Mouse (Mus musculus) macrophage (primary cell): Measurements from ENCODE around the gene Arhgap30. TPM values are rescaled to one million over a fixed set of nuclear protein-coding genes. Genes with fewer than 3 reads are reported as not detected.
A peak's percentile ranks its signal among the peaks of the same experiment; 100 is the strongest.

Experiments
- H3K27ac ChIP-seq: fragments of 350-480 bp; formaldehyde crosslinking; 2 replicates; pipeline ENCODE4 v1.9.0; 2021
- H3K36me3 ChIP-seq: fragments of 350-480 bp; formaldehyde crosslinking; 2 replicates; pipeline ENCODE4 v1.9.0; 2021; ENCODE audit errors: inconsistent target
- H3K4me3 ChIP-seq: fragments of 350-480 bp; formaldehyde crosslinking; 2 replicates; pipeline ENCODE4 v1.9.0; 2021; ENCODE audit errors: inconsistent target
- H3K79me2 ChIP-seq: fragments of 350-480 bp; formaldehyde crosslinking; 2 replicates; pipeline ENCODE4 v1.9.0; 2021; ENCODE audit errors: inconsistent target
- WGBS: methylation state at CpG from one replicate; pipeline ENCODE4 v1.1.7; 2026; ENCODE audit warnings: inconsistent platforms; ENCODE audit not compliant: missing documents; 5-methylcytosine and 5-hydroxymethylcytosine counted together
- polyA plus RNA-seq: library from polyadenylated mRNA; stranded (reverse); fragments of 250-400 nt; gene quantifications from 3 replicates; pipeline ENCODE4 v1.2.4, GENCODE M21; 2018; ENCODE audit warnings: inconsistent platforms

The Arhgap30 gene
- polyA plus RNA-seq, 1 experiment from 2014 or later, result 178 TPM

- WGBS, result 85% methylated on average over 5 of the region's 5 CpGs
- Histone ChIP-seq H3K36me3 (no peaks in the 10 kb centered on the region), H3K79me2 (no peaks in the 10 kb centered on the region), H3K27ac (no peak overlapping the region), H3K4me3 (no peak overlapping the region)
Observed at GRCm38 (mm10) chr1:171432158-171432557, 43.4 kb downstream of the Arhgap30 start.

GRCm38 (mm10) chr1:171435288-171435814 is 46.6 kb downstream of the Arhgap30 start:
- WGBS, result 88% methylated on average over 7 of the region's 7 CpGs
- H3K79me2 ChIP-seq, result no peaks in the 10 kb centered on the region

GRCm38 (mm10) chr1:171435974-171436373 is 47.2 kb downstream of the Arhgap30 start:
- H3K27ac ChIP-seq, result no peak overlapping the region
- no peaks in the 10 kb centered on the region for H3K36me3 ChIP-seq
- H3K79me2 ChIP-seq, result no peaks in the 10 kb centered on the region
- 100% methylated on average over 1 of the region's 1 CpGs for WGBS
- H3K4me3 ChIP-seq, result no peak overlapping the region

More at GRCm38 (mm10) chr1:171435288-171435814, 46.6 kb downstream of the Arhgap30 start:
- no peak overlapping the region for H3K27ac ChIP-seq
- no peaks in the 10 kb centered on the region for H3K36me3 ChIP-seq
- H3K4me3 ChIP-seq, result no peak overlapping the region

- H3K79me2 ChIP-seq, result no peaks in the 10 kb centered on the region
- 6% methylated on average over 44 of the region's 46 CpGs for WGBS
- H3K27ac ChIP-seq, result no peak within 1 kb of the TSS
- H3K4me3 ChIP-seq, result peak within 1 kb of the TSS; percentile 37
- no peaks in the 10 kb centered on the region for H3K36me3 ChIP-seq
Observed at GRCm38 (mm10) chr1:171437264-171438013, 48.7 kb downstream of the Arhgap30 start, which contains the start of gene F11r. Gene F11r, plus strand, starts transcription at chr1:171437535.

- H3K4me3 ChIP-seq, result peak overlapping the region; percentile 37
- H3K36me3 ChIP-seq, result no peaks in the 10 kb centered on the region
- 13% methylated on average over 18 of the region's 18 CpGs for whole genome bisulfite sequencing
- H3K27ac ChIP-seq, result no peak overlapping the region
- no peaks in the 10 kb centered on the region for H3K79me2 ChIP-seq
Observed at GRCm38 (mm10) chr1:171438014-171438670, 49.4 kb downstream of the Arhgap30 start.

GRCm38 (mm10) chr1:171439072-171439471 is 50.3 kb downstream of the Arhgap30 start:
- no peaks in the 10 kb centered on the region for H3K36me3 ChIP-seq
- no peak overlapping the region for H3K4me3 ChIP-seq
- no peaks in the 10 kb centered on the region for H3K79me2 ChIP-seq
- H3K27ac ChIP-seq, result no peak overlapping the region
- 66% methylated on average over 7 of the region's 8 CpGs for WGBS

GRCm38 (mm10) chr1:171440025-171440725 is 51.4 kb downstream of the Arhgap30 start:
- no peak overlapping the region for H3K4me3 ChIP-seq
- no peak overlapping the region for H3K27ac ChIP-seq
- no peaks in the 10 kb centered on the region for H3K79me2 ChIP-seq
- 37% methylated on average over 6 of the region's 9 CpGs for WGBS
- H3K36me3 ChIP-seq, result no peaks in the 10 kb centered on the region

- Histone ChIP-seq H3K27ac (peak overlapping the region; percentile 12; the same call in 1 of the 2 replicates), H3K4me3 (no peak overlapping the region; the same call in 1 of the 2 replicates), H3K36me3 (no peaks in the 10 kb centered on the region), H3K79me2 (no peaks in the 10 kb centered on the region)
- 12% methylated on average over 7 of the region's 7 CpGs for WGBS
Observed at GRCm38 (mm10) chr1:171441466-171442412, 53.0 kb downstream of the Arhgap30 start.

GRCm38 (mm10) chr1:171442413-171442760 is 53.6 kb downstream of the Arhgap30 start:
- Histone ChIP-seq H3K79me2 (no peaks in the 10 kb centered on the region), H3K27ac (peak overlapping the region; percentile 12; the same call in 1 of the 2 replicates), H3K36me3 (no peaks in the 10 kb centered on the region), H3K4me3 (no peak overlapping the region; the same call in 1 of the 2 replicates)
- 17% methylated on average over 8 of the region's 8 CpGs for WGBS

GRCm38 (mm10) chr1:171445050-171445449 is 56.3 kb downstream of the Arhgap30 start:
- H3K79me2 ChIP-seq, result no peaks in the 10 kb centered on the region
- H3K36me3 ChIP-seq, result no peaks in the 10 kb centered on the region
- WGBS, result 98% methylated on average over 5 of the region's 5 CpGs
- H3K4me3 ChIP-seq, result no peak overlapping the region
- H3K27ac ChIP-seq, result no peak overlapping the region

- Histone ChIP-seq H3K79me2 (no peaks in the 10 kb centered on the region), H3K36me3 (no peaks in the 10 kb centered on the region), H3K4me3 (no peak overlapping the region), H3K27ac (no peak overlapping the region)
- WGBS, result 67% methylated on average over 7 of the region's 7 CpGs
Observed at GRCm38 (mm10) chr1:171446854-171447253, 58.1 kb downstream of the Arhgap30 start.

GRCm38 (mm10) chr1:171447692-171448091 is 58.9 kb downstream of the Arhgap30 start:
- Histone ChIP-seq H3K36me3 (no peaks in the 10 kb centered on the region), H3K79me2 (no peaks in the 10 kb centered on the region), H3K27ac (no peak overlapping the region), H3K4me3 (no peak overlapping the region)
- 41% methylated on average over 10 of the region's 10 CpGs for WGBS

GRCm38 (mm10) chr1:171450062-171450461 is 61.3 kb downstream of the Arhgap30 start:
- 87% methylated on average over 11 of the region's 11 CpGs for WGBS
- Histone ChIP-seq H3K27ac (no peak overlapping the region), H3K36me3 (no peaks in the 10 kb centered on the region), H3K79me2 (no peaks in the 10 kb centered on the region), H3K4me3 (no peak overlapping the region)

GRCm38 (mm10) chr1:171451001-171451400 is 62.2 kb downstream of the Arhgap30 start:
- Histone ChIP-seq H3K79me2 (no peaks in the 10 kb centered on the region), H3K27ac (no peak overlapping the region), H3K4me3 (no peak overlapping the region), H3K36me3 (no peaks in the 10 kb centered on the region)
- 22% methylated on average over 10 of the region's 10 CpGs for WGBS
